Mouse (Mus musculus) stomach, postnatal 0 days (tissue): ENCODE results near the gene Gm11549.
A peak's percentile ranks its signal among the peaks of the same experiment; 100 is the strongest.

Experiments used
- CTCF ChIP-seq: IDR thresholded peaks from 2 replicates; pipeline ENCODE4 v1.5.1; 2016; ENCODE audit warnings: antibody characterized with exemption, low read depth, mild to moderate bottlenecking, moderate library complexity
- EP300 ChIP-seq: optimal IDR thresholded peaks from 2 replicates; pipeline ENCODE3; 2016; ENCODE audit warnings: antibody characterized with exemption

- peak; percentile 95 for TF ChIP-seq CTCF
- no peak for TF ChIP-seq EP300
Observed at GRCm38 (mm10) chr3:36495436-36495835, 26.2 kb downstream of the Gm11549 start.
